8 mouse cellular contexts compared by ENCODE assay signal in the genomic region with DNA sequence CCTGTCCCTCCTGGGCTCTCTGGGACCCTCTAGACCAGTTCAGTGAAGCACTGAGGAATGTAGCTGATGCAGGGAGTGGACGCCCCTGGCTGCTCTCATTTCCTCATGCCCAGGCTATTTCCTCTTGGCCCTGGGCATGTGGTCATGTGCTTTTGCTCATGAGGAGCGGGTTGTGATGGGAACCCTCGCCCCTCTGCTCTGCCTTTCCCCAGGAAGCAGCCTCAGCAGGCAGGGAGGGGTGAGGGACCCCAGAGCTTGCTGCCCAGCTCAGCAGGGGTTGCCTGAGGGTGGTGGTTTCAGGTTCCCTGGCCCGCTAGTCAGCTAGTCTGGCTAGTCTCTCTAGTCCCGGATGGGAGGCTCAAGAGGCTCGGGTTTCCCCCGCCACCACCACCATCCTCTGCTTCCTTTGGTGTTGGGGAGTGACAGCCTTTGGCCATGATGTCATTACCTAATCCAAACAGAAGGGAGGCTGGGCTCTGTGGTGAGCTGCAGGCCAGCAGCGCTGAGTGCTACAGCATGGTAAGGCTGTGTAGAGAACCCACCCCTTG. TPM values are rescaled to one million over a fixed set of nuclear protein-coding genes. Genes with fewer than 3 reads are reported as not detected.
DNase-seq lines count a peak whose midpoint lies in the region; ATAC-seq lines count a peak whose summit lies in the region.

No protein-coding gene starts in this region.

- H3K27ac ChIP-seq in forebrain, embryonic 12.5 days: peak overlapping the region; percentile 46; the same call in 1 of the 2 replicates
- H3K27ac ChIP-seq in limb, embryonic 11.5 days (replicated peaks; ENCODE audit: low read depth, low read length): peak overlapping the region; percentile 84
- peak overlapping the region; percentile 71 for H3K27ac ChIP-seq in midbrain, embryonic 10.5 days (replicated peaks)

- WGBS in forebrain, embryonic 12.5 days: 8% methylated on average over 8 of the region's 8 CpGs
- 2% methylated on average over 8 of the region's 8 CpGs for WGBS in limb, embryonic 11.5 days
- 10% methylated on average over 8 of the region's 8 CpGs for WGBS in midbrain, embryonic 10.5 days

- H3K4me2 ChIP-seq in forebrain, embryonic 12.5 days: no peak overlapping the region
- H3K4me2 ChIP-seq in limb, embryonic 11.5 days (ENCODE audit: low read depth, severe bottlenecking): peak overlapping the region; percentile 22; the same call in 1 of the 2 replicates

- no peak overlapping the region for H3K4me3 ChIP-seq in forebrain, embryonic 12.5 days (replicated peaks)
- H3K4me3 ChIP-seq in limb, embryonic 11.5 days (ENCODE audit: low read depth, low read length): no peak overlapping the region
- H3K4me3 ChIP-seq in midbrain, embryonic 10.5 days: 0 out of 2 replicates have a peak overlapping the region, but pooled peaks have one; percentile 16

- peaks cover 7% of the 10 kb centered on the region; the same call in 1 of the 2 replicates for H3K27me3 ChIP-seq in forebrain, embryonic 12.5 days
- H3K27me3 ChIP-seq in limb, embryonic 11.5 days (ENCODE audit: control insufficient read depth, insufficient read depth, low read length): no peaks in the 10 kb centered on the region
- peaks cover 9% of the 10 kb centered on the region; the same call in 1 of the 2 replicates for H3K27me3 ChIP-seq in midbrain, embryonic 10.5 days (ENCODE audit: low read depth, poor library complexity, severe bottlenecking)

- intact Hi-C loops in heart, postnatal 25 days (cut with DNase I): no loop called here

- H3K36me3 ChIP-seq in forebrain, embryonic 12.5 days (replicated peaks): no peaks in the 10 kb centered on the region
- no peaks in the 10 kb centered on the region for H3K36me3 ChIP-seq in limb, embryonic 11.5 days (ENCODE audit: control insufficient read depth, insufficient read depth, low read length)
- no peaks in the 10 kb centered on the region for H3K36me3 ChIP-seq in midbrain, embryonic 10.5 days

- ATAC-seq in forebrain, embryonic 12.5 days (ENCODE audit: low FRiP score): no peak
- peak; percentile 58; the same call in 1 of the 2 replicates for ATAC-seq in limb, embryonic 11.5 days (ENCODE audit: insufficient number of reproducible peaks, low FRiP score, low TSS enrichment, low read depth)

- peaks cover 14% of the 10 kb centered on the region for H3K4me1 ChIP-seq in forebrain, embryonic 12.5 days
- peaks cover 39% of the 10 kb centered on the region for H3K4me1 ChIP-seq in limb, embryonic 11.5 days (ENCODE audit: control insufficient read depth, insufficient read depth, low read length)
- peaks cover 30% of the 10 kb centered on the region for H3K4me1 ChIP-seq in midbrain, embryonic 10.5 days

- no peak overlapping the region for H3K9ac ChIP-seq in forebrain, embryonic 12.5 days
- peak overlapping the region; percentile 8; the same call in 1 of the 2 replicates for H3K9ac ChIP-seq in limb, embryonic 11.5 days (ENCODE audit: low read length)

- peak; percentile 15 for DNase-seq in right cerebral cortex, postnatal 14 days
- DNase-seq in right cerebral cortex, adult 18-20 months: no peak
- DNase-seq in heart, postnatal 25 days (ENCODE audit: low spot score): peak; percentile 73
- peak; percentile 72 for DNase-seq in limb, embryonic 11.5 days (ENCODE audit: low spot score)
- peak; percentile 43 for DNase-seq in midbrain, embryonic 10.5 days (ENCODE audit: low spot score)
- no peak for DNase-seq in cerebellum, adult 18-20 months
- no peak for DNase-seq in layer of hippocampus, adult 8-10 months (ENCODE audit: low spot score in 2 of 2)

- H3K9me3 ChIP-seq in forebrain, embryonic 12.5 days: no peaks in the 10 kb centered on the region
- H3K9me3 ChIP-seq in limb, embryonic 11.5 days (ENCODE audit: control insufficient read depth, low read length): no peaks in the 10 kb centered on the region
- H3K9me3 ChIP-seq in midbrain, embryonic 10.5 days (replicated peaks): no peaks in the 10 kb centered on the region

RNA-seq across cellular contexts. Expression of a gene that starts 7.5 kb away (rescaled TPM):
- 47.0 and 48.0 TPM in 2 replicates for polyA plus RNA-seq in forebrain, embryonic 12.5 days (2016; fragmentation: Nextera tagmentation; extraction: Ambion mirVana)
- 100 to 1,000 TPM; 121 to 138 TPM for total RNA-seq in heart, postnatal 25 days (2021)
- 64.4 and 68.4 TPM in 2 replicates for polyA plus RNA-seq in limb, embryonic 11.5 days (2014; fragmentation: Nextera tagmentation; extraction: Ambion mirVana)
- polyA plus RNA-seq in midbrain, embryonic 10.5 days (2016; fragmentation: Nextera tagmentation; extraction: Ambion mirVana): 29.0 and 32.1 TPM in 2 replicates
- 100 to 1,000 TPM; 225 to 284 (median 259) TPM for total RNA-seq in layer of hippocampus, adult 8-10 months (2022)

RNA-seq across cellular contexts. Expression of a gene that starts 20.7 kb away (rescaled TPM):
- 0.32 and 0.41 TPM in 2 replicates for polyA plus RNA-seq in forebrain, embryonic 12.5 days (2016; fragmentation: Nextera tagmentation; extraction: Ambion mirVana)
- 1 to 10 TPM in 1 of 2 experiments, under 1 TPM in 1; 0.84 to 1.1 TPM for total RNA-seq in heart, postnatal 25 days (2021)
- polyA plus RNA-seq in limb, embryonic 11.5 days (2014; fragmentation: Nextera tagmentation; extraction: Ambion mirVana): 0.21 and 0.53 TPM in 2 replicates
- 0.06 and 0.21 TPM in 2 replicates for polyA plus RNA-seq in midbrain, embryonic 10.5 days (2016; fragmentation: Nextera tagmentation; extraction: Ambion mirVana)
- total RNA-seq in layer of hippocampus, adult 8-10 months (2022): 1 to 10 TPM; 1.5 to 2.2 (median 2.1) TPM

RNA-seq across cellular contexts. Expression of a gene that starts 38.8 kb away (rescaled TPM):
- polyA plus RNA-seq in forebrain, embryonic 12.5 days (2016; fragmentation: Nextera tagmentation; extraction: Ambion mirVana): 1.2 TPM in 2 replicates
- total RNA-seq in heart, postnatal 25 days (2021): 10 to 100 TPM; 19.2 to 24.0 TPM
- polyA plus RNA-seq in limb, embryonic 11.5 days (2014; fragmentation: Nextera tagmentation; extraction: Ambion mirVana): 3.6 and 4.1 TPM in 2 replicates
- polyA plus RNA-seq in midbrain, embryonic 10.5 days (2016; fragmentation: Nextera tagmentation; extraction: Ambion mirVana): 0.68 and 1.7 TPM in 2 replicates
- 100 to 1,000 TPM in 1 of 4 experiments, 10 to 100 TPM in 3; 17.0 to 100 (median 50.4) TPM for total RNA-seq in layer of hippocampus, adult 8-10 months (2022)

RNA-seq across cellular contexts. Expression of a gene that starts 55.8 kb away (rescaled TPM):
- polyA plus RNA-seq in forebrain, embryonic 12.5 days (2016; fragmentation: Nextera tagmentation; extraction: Ambion mirVana): 25.4 and 27.0 TPM in 2 replicates
- 10 to 100 TPM; 16.0 to 17.2 TPM for total RNA-seq in heart, postnatal 25 days (2021)
- polyA plus RNA-seq in limb, embryonic 11.5 days (2014; fragmentation: Nextera tagmentation; extraction: Ambion mirVana): 23.9 and 27.1 TPM in 2 replicates
- polyA plus RNA-seq in midbrain, embryonic 10.5 days (2016; fragmentation: Nextera tagmentation; extraction: Ambion mirVana): 22.8 and 23.3 TPM in 2 replicates
- 10 to 100 TPM; 39.6 to 42.8 (median 41.1) TPM for total RNA-seq in layer of hippocampus, adult 8-10 months (2022)

Comparison
In these comparisons a context has a peak if more than half of its experiments do, and no peak if none do; other contexts are left out.
1. DNase-seq: peak in right cerebral cortex, postnatal 14 days (single experiment), heart, postnatal 25 days (single experiment), limb, embryonic 11.5 days (single experiment) and midbrain, embryonic 10.5 days (single experiment); none in right cerebral cortex, adult 18-20 months (single experiment), cerebellum, adult 18-20 months (0 of 2) and layer of hippocampus, adult 8-10 months (0 of 2).
2. Peak in every context shown above with its lines, with median percentiles within 50 percentile points of each other: H3K27ac ChIP-seq.